Mouse (Mus musculus) cerebellum, adult 11-12 months (tissue): ENCODE results near the gene Ifitm10.
"Not testable (repeated sequence)": the region's sequence is repeated elsewhere in the genome, so short reads cannot be mapped to it uniquely, and the experiment has no call there.

Experiments used
- DNase-seq: peaks from one replicate; pipeline ENCODE4 v3.0.0; 2022

The Ifitm10 gene

GRCm38 (mm10) chr7:142360743-142361142, 12.8 kb downstream of the Ifitm10 start:
- DNase-seq = no peak

GRCm38 (mm10) chr7:142359129-142359528, 14.4 kb downstream of the Ifitm10 start:
- no peak for DNase-seq

- DNase-seq = no peak
Observed at GRCm38 (mm10) chr7:142357566-142357965, 16.0 kb downstream of the Ifitm10 start.

GRCm38 (mm10) chr7:142354661-142355233, 18.8 kb downstream of the Ifitm10 start:
- no peak for DNase-seq

- no peak for DNase-seq
Observed at GRCm38 (mm10) chr7:142353854-142354253, 19.7 kb downstream of the Ifitm10 start.

GRCm38 (mm10) chr7:142351569-142351968, 22.0 kb downstream of the Ifitm10 start:
- no peak for DNase-seq

- DNase-seq = no peak
Observed at GRCm38 (mm10) chr7:142349308-142349961, 24.1 kb downstream of the Ifitm10 start.

GRCm38 (mm10) chr7:142347542-142347941, 26.0 kb downstream of the Ifitm10 start:
- DNase-seq = no peak

GRCm38 (mm10) chr7:142342247-142342640, 31.3 kb downstream of the Ifitm10 start:
- no peak for DNase-seq

- DNase-seq = no peak
Observed at GRCm38 (mm10) chr7:142341564-142342246, 31.8 kb downstream of the Ifitm10 start.

- DNase-seq = no peak
Observed at GRCm38 (mm10) chr7:142340269-142340970, 33.1 kb downstream of the Ifitm10 start.

- peak; percentile 93 for DNase-seq
Observed at GRCm38 (mm10) chr7:142335151-142335550, 38.4 kb downstream of the Ifitm10 start.

GRCm38 (mm10) chr7:142334246-142334645, 39.3 kb downstream of the Ifitm10 start:
- DNase-seq = peak; percentile 85

GRCm38 (mm10) chr7:142332741-142333140, 40.8 kb downstream of the Ifitm10 start:
- not testable (repeated sequence) for DNase-seq

GRCm38 (mm10) chr7:142331281-142331680, 42.3 kb downstream of the Ifitm10 start:
- DNase-seq = no peak

- DNase-seq = no peak
Observed at GRCm38 (mm10) chr7:142330271-142330724, 43.3 kb downstream of the Ifitm10 start.

GRCm38 (mm10) chr7:142328507-142328906, 45.0 kb downstream of the Ifitm10 start:
- no peak for DNase-seq

- DNase-seq = no peak
Observed at GRCm38 (mm10) chr7:142326714-142327445, 46.7 kb downstream of the Ifitm10 start.

GRCm38 (mm10) chr7:142323396-142324117, 50.0 kb downstream of the Ifitm10 start:
- DNase-seq = no peak

GRCm38 (mm10) chr7:142322641-142323040, 50.9 kb downstream of the Ifitm10 start:
- DNase-seq = no peak

- not testable (repeated sequence) for DNase-seq
Observed at GRCm38 (mm10) chr7:142321637-142322306, 51.8 kb downstream of the Ifitm10 start.
